ENCODE assay signal across 24 mouse cellular contexts in genomic region chr2:10453577-10453976, GRCm38 (mm10).
DNase-seq lines count a peak whose midpoint lies in the region; ATAC-seq lines count a peak whose summit lies in the region.
"Had no signal": no experiment of that assay in that cellular context is flagged by ENCODE, and none has a peak within 500 bp of the region (broad histone marks: within the 10 kb centered on the region; RNA-seq: fewer than 3 reads in every experiment).

No protein-coding gene starts in this region.

- no peak overlapping the region for H3K27ac ChIP-seq in midbrain, embryonic 15.5 days
- no peak overlapping the region for H3K27ac ChIP-seq in midbrain, embryonic 10.5 days (replicated peaks)
- H3K27ac ChIP-seq: forebrain, embryonic 15.5 days; kidney, embryonic 15.5 days; liver, embryonic 14.5 days; macrophage; stomach, embryonic 15.5 days had no signal

- peak; percentile 21 for DNase-seq in heart, adult 11 months
- no peak for DNase-seq in heart, adult 18-20 months
- DNase-seq in midbrain, embryonic 10.5 days (ENCODE audit: low spot score), result no peak
- DNase-seq in ZHBTc4 (ENCODE audit: low read depth, low spot score), result peak; percentile 25
- no peak for DNase-seq in thymus, postnatal 25 days
- no peak for DNase-seq in spleen, adult 18-20 months
- DNase-seq: adrenal gland, postnatal 14 days; B cell, adult 2 months; cerebellum, adult 11-12 months; cerebellum, adult 9-11 months; heart, postnatal 14 days; kidney, adult 18-20 months; kidney, postnatal 25 days; liver; lung, adult 2 months; lung, postnatal 10 days; thymus, postnatal 14 days had no signal

- WGBS in midbrain, embryonic 15.5 days, result 48% methylated on average over 3 of the region's 3 CpGs
- 54% methylated on average over 3 of the region's 3 CpGs for WGBS in midbrain, embryonic 10.5 days

- H3K9me3 ChIP-seq in midbrain, embryonic 15.5 days, result no peaks in the 10 kb centered on the region
- H3K9me3 ChIP-seq in midbrain, embryonic 10.5 days (replicated peaks), result no peaks in the 10 kb centered on the region
- H3K9me3 ChIP-seq: forebrain, embryonic 15.5 days; G1E; kidney, embryonic 15.5 days; stomach, embryonic 15.5 days had no signal

- H3K27me3 ChIP-seq in midbrain, embryonic 15.5 days (replicated peaks), result no peaks in the 10 kb centered on the region
- no peaks in the 10 kb centered on the region for H3K27me3 ChIP-seq in midbrain, embryonic 10.5 days (ENCODE audit: low read depth, poor library complexity, severe bottlenecking)
- H3K27me3 ChIP-seq: forebrain, embryonic 15.5 days; kidney, embryonic 15.5 days; stomach, embryonic 15.5 days had no signal

- no peak overlapping the region for H3K9ac ChIP-seq in midbrain, embryonic 15.5 days
- H3K9ac ChIP-seq: forebrain, embryonic 15.5 days; kidney, embryonic 15.5 days; liver, embryonic 14.5 days; stomach, embryonic 15.5 days had no signal

- no peaks in the 10 kb centered on the region for H3K36me3 ChIP-seq in midbrain, embryonic 15.5 days (replicated peaks)
- no peaks in the 10 kb centered on the region for H3K36me3 ChIP-seq in midbrain, embryonic 10.5 days
- H3K36me3 ChIP-seq: forebrain, embryonic 15.5 days; kidney, embryonic 15.5 days; stomach, embryonic 15.5 days had no signal

- ATAC-seq in midbrain, embryonic 15.5 days (replicated peaks), result peak; percentile 63; the same call in 1 of the 2 replicates
- ATAC-seq: forebrain, embryonic 15.5 days had no signal

- peaks cover 5% of the 10 kb centered on the region for H3K4me1 ChIP-seq in midbrain, embryonic 15.5 days
- H3K4me1 ChIP-seq in midbrain, embryonic 10.5 days, result peaks cover 17% of the 10 kb centered on the region
- H3K4me1 ChIP-seq: forebrain, embryonic 15.5 days; kidney, embryonic 15.5 days; stomach, embryonic 15.5 days had no signal

- H3K4me2 ChIP-seq in midbrain, embryonic 15.5 days, result no peak overlapping the region
- H3K4me2 ChIP-seq: forebrain, embryonic 15.5 days; kidney, embryonic 15.5 days; stomach, embryonic 15.5 days had no signal

- H3K4me3 ChIP-seq in midbrain, embryonic 15.5 days, result no peak overlapping the region
- no peak overlapping the region for H3K4me3 ChIP-seq in midbrain, embryonic 10.5 days
- H3K4me3 ChIP-seq: forebrain, embryonic 15.5 days; kidney, embryonic 15.5 days; stomach, embryonic 15.5 days had no signal

Comparison
In these comparisons a context has a peak if more than half of its experiments do, and no peak if none do; other contexts are left out.
1. DNase-seq: peak in heart, adult 11 months (single experiment) and ZHBTc4 (single experiment); none in heart, adult 18-20 months (0 of 2), midbrain, embryonic 10.5 days (single experiment), thymus, postnatal 25 days (single experiment) and spleen, adult 18-20 months (0 of 2).